Mouse (Mus musculus): ENCODE results near the gene Xpot. TPM values are rescaled to one million over a fixed set of nuclear protein-coding genes. Genes with fewer than 3 reads are reported as not detected.

Gene Xpot
- polyA plus RNA-seq, 1 experiment: 24.8 TPM

GRCm38 (mm10) chr10:121641272-121642053, 15.3 kb upstream of the Xpot start, which contains the start of gene D930020B18Rik:
Gene D930020B18Rik (plus strand): TSS chr10:121641588.
- Histone ChIP-seq H3K27me3 (replicated peaks) (peaks cover 34% of the 10 kb centered on the region), H3K9me3 (no peaks in the 10 kb centered on the region), H3K4me1 (peaks cover 30% of the 10 kb centered on the region), H3K4me3 (replicated peaks) (peak within 1 kb of the TSS; percentile 93), H3K36me3 (replicated peaks; ENCODE audit: low read length) (no peaks in the 10 kb centered on the region)
- TF ChIP-seq FLI1 (IDR thresholded peaks at IDR 0.05; ENCODE audit: low read length): no peak

- no peaks in the 10 kb centered on the region for H3K36me3 ChIP-seq (replicated peaks; ENCODE audit: low read length)
- H3K9me3 ChIP-seq: no peaks in the 10 kb centered on the region
- peaks cover 34% of the 10 kb centered on the region for H3K27me3 ChIP-seq (replicated peaks)
- peaks cover 30% of the 10 kb centered on the region for H3K4me1 ChIP-seq
- TF ChIP-seq FLI1 (IDR thresholded peaks at IDR 0.05; ENCODE audit: low read length): no peak
- TF ChIP-seq GATA1 (IDR thresholded peaks at IDR 0.05; ENCODE audit: borderline replicate concordance, low read length): no peak
- H3K4me3 ChIP-seq (replicated peaks): peak overlapping the region; percentile 93
Observed at GRCm38 (mm10) chr10:121640944-121641271, 14.8 kb upstream of the Xpot start.

GRCm38 (mm10) chr10:121640150-121640930, 14.2 kb upstream of the Xpot start:
- H3K9me3 ChIP-seq: no peaks in the 10 kb centered on the region
- peaks cover 30% of the 10 kb centered on the region for H3K4me1 ChIP-seq
- TF ChIP-seq FLI1 (IDR thresholded peaks at IDR 0.05; ENCODE audit: low read length): no peak
- no peak for TF ChIP-seq GATA1 (IDR thresholded peaks at IDR 0.05; ENCODE audit: borderline replicate concordance, low read length)
- H3K36me3 ChIP-seq (replicated peaks; ENCODE audit: low read length): no peaks in the 10 kb centered on the region
- peaks cover 34% of the 10 kb centered on the region for H3K27me3 ChIP-seq (replicated peaks)
- peak overlapping the region; percentile 93 for H3K4me3 ChIP-seq (replicated peaks)

GRCm38 (mm10) chr10:121639573-121639972, 13.4 kb upstream of the Xpot start:
- H3K27me3 ChIP-seq (replicated peaks): peaks cover 29% of the 10 kb centered on the region
- H3K9me3 ChIP-seq: no peaks in the 10 kb centered on the region
- H3K4me3 ChIP-seq (replicated peaks): no peak overlapping the region
- TF ChIP-seq GATA1 (IDR thresholded peaks at IDR 0.05; ENCODE audit: borderline replicate concordance, low read length) (no peak), FLI1 (IDR thresholded peaks at IDR 0.05; ENCODE audit: low read length) (no peak)
- H3K36me3 ChIP-seq (replicated peaks; ENCODE audit: low read length): no peaks in the 10 kb centered on the region
- H3K4me1 ChIP-seq: peaks cover 30% of the 10 kb centered on the region

GRCm38 (mm10) chr10:121636276-121636675, 10.1 kb upstream of the Xpot start:
- TF ChIP-seq FLI1 (IDR thresholded peaks at IDR 0.05; ENCODE audit: low read length) (no peak), GATA1 (IDR thresholded peaks at IDR 0.05; ENCODE audit: borderline replicate concordance, low read length) (no peak)
- no peaks in the 10 kb centered on the region for H3K9me3 ChIP-seq
- H3K27me3 ChIP-seq (replicated peaks): peaks cover 4% of the 10 kb centered on the region

GRCm38 (mm10) chr10:121634159-121634558, 8.0 kb upstream of the Xpot start:
- no peaks in the 10 kb centered on the region for H3K36me3 ChIP-seq (replicated peaks; ENCODE audit: low read length)
- no peak overlapping the region for H3K4me3 ChIP-seq (replicated peaks)
- no peaks in the 10 kb centered on the region for H3K9me3 ChIP-seq
- H3K4me1 ChIP-seq: peaks cover 11% of the 10 kb centered on the region
- TF ChIP-seq FLI1 (IDR thresholded peaks at IDR 0.05; ENCODE audit: low read length) (no peak), GATA1 (IDR thresholded peaks at IDR 0.05; ENCODE audit: borderline replicate concordance, low read length) (no peak)
- no peaks in the 10 kb centered on the region for H3K27me3 ChIP-seq (replicated peaks)

More at GRCm38 (mm10) chr10:121636276-121636675, 10.1 kb upstream of the Xpot start:
- Histone ChIP-seq H3K4me3 (replicated peaks) (no peak overlapping the region), H3K36me3 (replicated peaks; ENCODE audit: low read length) (no peaks in the 10 kb centered on the region), H3K4me1 (peaks cover 17% of the 10 kb centered on the region)

- Histone ChIP-seq H3K4me3 (replicated peaks) (no peak overlapping the region), H3K36me3 (replicated peaks; ENCODE audit: low read length) (peaks cover 3% of the 10 kb centered on the region), H3K9me3 (no peaks in the 10 kb centered on the region), H3K4me1 (peaks cover 36% of the 10 kb centered on the region), H3K27me3 (replicated peaks) (no peaks in the 10 kb centered on the region)
- no peak for TF ChIP-seq FLI1 (IDR thresholded peaks at IDR 0.05; ENCODE audit: low read length)
- TF ChIP-seq GATA1 (IDR thresholded peaks at IDR 0.05; ENCODE audit: borderline replicate concordance, low read length): no peak
Observed at GRCm38 (mm10) chr10:121628561-121629040, 2.5 kb upstream of the Xpot start.

GRCm38 (mm10) chr10:121627216-121627852, 1.2 kb upstream of the Xpot start:
- Histone ChIP-seq H3K9me3 (no peaks in the 10 kb centered on the region), H3K4me1 (peaks cover 38% of the 10 kb centered on the region), H3K4me3 (replicated peaks) (no peak overlapping the region), H3K27me3 (replicated peaks) (no peaks in the 10 kb centered on the region), H3K36me3 (replicated peaks; ENCODE audit: low read length) (peaks cover 14% of the 10 kb centered on the region)
- TF ChIP-seq GATA1 (IDR thresholded peaks at IDR 0.05; ENCODE audit: borderline replicate concordance, low read length): no peak
- no peak for TF ChIP-seq FLI1 (IDR thresholded peaks at IDR 0.05; ENCODE audit: low read length)

- peaks cover 38% of the 10 kb centered on the region for H3K4me1 ChIP-seq
- TF ChIP-seq GATA1 (IDR thresholded peaks at IDR 0.05; ENCODE audit: borderline replicate concordance, low read length) (no peak), FLI1 (IDR thresholded peaks at IDR 0.05; ENCODE audit: low read length) (no peak)
- no peaks in the 10 kb centered on the region for H3K27me3 ChIP-seq (replicated peaks)
- peak overlapping the region; percentile 96 for H3K4me3 ChIP-seq (replicated peaks)
- no peaks in the 10 kb centered on the region for H3K9me3 ChIP-seq
- H3K36me3 ChIP-seq (replicated peaks; ENCODE audit: low read length): peaks cover 31% of the 10 kb centered on the region
Observed at GRCm38 (mm10) chr10:121625407-121626185, 536 bp downstream of the Xpot start.
